Mouse (Mus musculus): ENCODE results near the gene Kif6. TPM values are rescaled to one million over a fixed set of nuclear protein-coding genes. Genes with fewer than 3 reads are reported as not detected.
A peak's percentile ranks its signal among the peaks of the same experiment; 100 is the strongest.

Kif6 gene
- total RNA-seq, 2 experiments from 2014 or later = not detected

GRCm38 (mm10) chr17:49729856-49730255 is 114.9 kb downstream of the Kif6 start:
- DNase-seq = no peak
- intact Hi-C loops (cut with DNase I; ENCODE audit: low total_unique reads) = no loop called here

GRCm38 (mm10) chr17:49732706-49733105 is 117.8 kb downstream of the Kif6 start:
- intact Hi-C loops (cut with DNase I; ENCODE audit: low total_unique reads) = no loop called here
- no peak for DNase-seq

GRCm38 (mm10) chr17:49734079-49734478 is 119.1 kb downstream of the Kif6 start:
- no peak for DNase-seq

GRCm38 (mm10) chr17:49734776-49735175 is 119.8 kb downstream of the Kif6 start:
- intact Hi-C loops (cut with DNase I; ENCODE audit: low total_unique reads) = no loop called here
- DNase-seq = no peak

More at GRCm38 (mm10) chr17:49734079-49734478, 119.1 kb downstream of the Kif6 start:
- intact Hi-C loops (cut with DNase I; ENCODE audit: low total_unique reads) = no loop called here

DNA sequence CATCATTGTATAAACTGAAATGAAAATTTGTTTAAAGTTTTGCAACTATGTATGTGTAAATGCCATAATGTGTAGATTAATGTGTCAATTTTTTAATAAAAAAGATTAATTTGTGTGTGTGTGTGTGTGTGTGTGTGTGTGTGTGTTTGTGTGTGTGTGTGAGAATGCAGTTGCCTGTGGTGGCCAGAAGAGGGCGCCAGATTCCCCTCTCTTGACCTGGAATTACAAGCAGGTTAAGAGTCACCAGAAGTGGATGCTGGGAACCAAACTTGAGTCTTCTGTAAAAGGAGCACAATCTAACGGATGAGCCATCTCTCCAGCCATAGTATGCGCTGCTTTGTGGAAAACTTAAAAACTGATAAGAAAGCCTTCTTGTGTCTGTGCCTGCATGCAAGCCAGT is 121.4 kb downstream of the Kif6 start:
- intact Hi-C loops (cut with DNase I; ENCODE audit: low total_unique reads) = no loop called here

DNA sequence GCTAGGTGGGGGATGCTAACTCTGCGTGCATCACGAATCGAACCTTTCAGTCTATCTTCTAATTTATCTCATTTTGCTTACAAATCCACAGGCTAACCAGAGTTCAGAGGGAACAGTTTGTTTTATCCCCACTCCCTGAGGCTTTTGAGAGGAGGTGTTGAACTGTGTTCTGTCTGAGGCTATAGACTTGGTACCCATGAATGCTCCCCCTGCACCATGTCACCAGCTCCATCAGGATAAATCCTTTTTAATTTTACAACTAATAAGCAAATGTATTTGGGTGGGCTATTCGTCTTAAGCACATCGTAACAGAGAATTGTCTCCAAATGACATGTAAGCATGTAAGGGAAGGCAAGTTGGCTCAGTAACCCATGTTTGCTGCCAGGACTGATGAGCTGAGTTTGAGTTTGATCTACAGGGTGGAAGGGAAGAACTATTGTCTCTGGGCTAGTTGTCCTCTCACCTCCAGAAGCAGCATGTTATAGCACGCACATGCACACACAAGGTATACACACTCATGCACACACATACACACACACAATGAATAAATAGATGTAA is 122.4 kb downstream of the Kif6 start:
- DNase-seq = no peak
- intact Hi-C loops (cut with DNase I; ENCODE audit: low total_unique reads) = no loop called here

More for the DNA sequence above, 121.4 kb downstream of the Kif6 start:
- DNase-seq = no peak

GRCm38 (mm10) chr17:49738351-49738750 is 123.4 kb downstream of the Kif6 start:
- DNase-seq = peak; percentile 68
- intact Hi-C loops (cut with DNase I; ENCODE audit: low total_unique reads) = no loop called here

DNA sequence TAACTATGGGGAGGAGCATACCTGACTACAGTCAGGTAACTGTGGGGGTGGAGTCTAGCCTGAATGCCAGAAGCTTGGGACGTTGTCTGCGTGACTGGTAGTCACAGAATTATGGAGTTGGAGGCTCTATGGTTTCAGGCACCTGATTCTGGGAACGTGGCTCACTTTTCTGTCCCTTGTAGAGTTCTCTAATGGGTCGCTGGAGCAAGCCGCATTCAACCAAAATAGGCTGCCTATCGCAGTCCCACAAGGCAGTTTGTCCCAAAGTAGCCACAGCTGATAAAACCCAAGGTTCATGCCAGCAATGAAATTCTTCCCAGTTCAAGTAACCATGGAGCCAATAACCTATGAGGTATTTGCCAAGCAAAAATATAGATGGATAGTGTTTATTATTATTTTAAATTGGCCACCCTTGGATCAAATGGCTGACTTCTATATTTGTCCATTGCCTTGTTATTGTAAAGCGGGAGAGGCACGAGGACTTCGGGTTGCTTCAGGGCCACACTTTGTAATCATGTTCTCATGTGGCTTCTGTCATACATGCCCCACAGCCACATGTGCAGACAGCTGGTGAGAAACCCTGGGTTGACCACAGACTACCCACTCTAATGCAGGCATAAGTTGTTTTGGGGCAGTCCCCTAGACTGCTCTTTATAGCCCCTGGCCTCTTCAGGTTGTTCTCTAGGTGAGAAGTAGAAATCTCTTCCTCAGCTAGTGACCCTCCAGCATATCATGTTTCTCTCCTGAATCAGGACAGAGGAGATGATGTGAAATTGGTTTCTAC is 125.2 kb downstream of the Kif6 start:
- no peak for DNase-seq
- intact Hi-C loops (cut with DNase I; ENCODE audit: low total_unique reads) = no loop called here

DNA sequence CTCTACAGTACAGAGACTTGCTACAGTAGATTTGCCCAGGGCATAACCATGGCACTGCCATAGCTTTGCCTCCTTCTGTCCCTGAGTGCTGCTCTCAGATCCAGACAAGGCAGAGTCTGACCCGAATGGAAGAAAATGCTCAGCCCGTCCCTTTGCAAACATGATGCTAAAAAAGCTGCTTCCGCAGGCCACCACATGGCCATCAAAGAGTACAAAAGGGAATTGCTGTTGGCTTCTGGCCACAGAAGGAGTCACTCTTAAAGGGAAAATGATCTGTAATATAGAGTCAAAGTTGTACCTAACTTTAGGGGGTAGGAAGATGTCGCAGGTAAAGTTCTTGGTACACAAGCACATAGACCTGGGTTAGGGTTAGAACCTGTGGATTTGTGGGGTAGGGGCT is 126.2 kb downstream of the Kif6 start:
- intact Hi-C loops (cut with DNase I; ENCODE audit: low total_unique reads) = no loop called here
- no peak for DNase-seq

GRCm38 (mm10) chr17:49741927-49742326 is 127.0 kb downstream of the Kif6 start:
- intact Hi-C loops (cut with DNase I; ENCODE audit: low total_unique reads) = no loop called here
- no peak for DNase-seq

DNA sequence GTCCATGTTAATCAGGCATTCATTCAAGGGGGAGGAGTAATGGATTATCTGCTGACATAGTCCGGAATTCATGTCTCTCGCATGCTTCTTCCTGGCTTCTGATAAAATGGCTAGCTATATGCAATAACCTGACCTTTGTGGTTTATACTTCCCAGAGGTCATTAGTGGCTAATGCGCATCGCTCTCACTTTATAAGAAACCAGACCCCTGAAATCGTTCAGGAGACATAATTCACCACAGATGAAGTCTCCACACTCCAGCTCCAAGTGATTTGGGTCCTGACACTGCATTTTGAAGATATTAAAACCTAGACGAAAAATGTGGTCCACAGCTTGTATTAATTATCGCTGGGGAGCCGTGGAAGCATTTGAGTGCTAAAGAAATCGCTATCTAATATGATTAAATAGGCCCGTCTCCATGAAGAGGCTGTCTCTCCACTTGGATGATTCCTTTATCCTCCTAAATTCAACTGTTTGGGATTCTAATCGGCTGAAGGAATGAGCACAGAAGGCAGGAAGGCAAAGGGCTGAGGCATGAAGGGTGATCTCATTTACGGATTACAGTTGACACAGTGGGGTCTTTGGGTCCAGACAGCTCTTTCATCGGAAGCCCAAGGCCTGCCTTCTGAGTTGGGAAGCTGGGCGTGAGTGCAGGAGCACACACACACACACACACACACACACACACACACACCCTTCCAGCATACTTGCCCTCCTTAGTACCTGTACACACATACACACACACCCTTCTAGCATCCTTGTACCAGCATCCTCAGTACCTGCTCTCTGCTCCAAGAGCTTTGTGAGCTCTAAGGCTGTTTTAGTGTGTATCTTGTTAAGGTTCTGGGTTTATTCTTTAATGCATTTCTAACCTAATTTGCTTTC is 128.9 kb downstream of the Kif6 start:
- intact Hi-C loops (cut with DNase I; ENCODE audit: low total_unique reads) = no loop called here
- DNase-seq = no peak

- intact Hi-C loops (cut with DNase I; ENCODE audit: low total_unique reads) = no loop called here
- no peak for DNase-seq
Observed at GRCm38 (mm10) chr17:49750889-49751324, 136.0 kb downstream of the Kif6 start.

- DNase-seq = no peak
- intact Hi-C loops (cut with DNase I; ENCODE audit: low total_unique reads) = no loop called here
Observed at GRCm38 (mm10) chr17:49753874-49754273, 138.9 kb downstream of the Kif6 start.

GRCm38 (mm10) chr17:49756862-49757261 is 141.9 kb downstream of the Kif6 start:
- intact Hi-C loops (cut with DNase I; ENCODE audit: low total_unique reads) = no loop called here

GRCm38 (mm10) chr17:49759047-49759446 is 144.1 kb downstream of the Kif6 start:
- intact Hi-C loops (cut with DNase I; ENCODE audit: low total_unique reads) = no loop called here
- DNase-seq = no peak

More at GRCm38 (mm10) chr17:49756862-49757261, 141.9 kb downstream of the Kif6 start:
- DNase-seq = peak; percentile 36

DNA sequence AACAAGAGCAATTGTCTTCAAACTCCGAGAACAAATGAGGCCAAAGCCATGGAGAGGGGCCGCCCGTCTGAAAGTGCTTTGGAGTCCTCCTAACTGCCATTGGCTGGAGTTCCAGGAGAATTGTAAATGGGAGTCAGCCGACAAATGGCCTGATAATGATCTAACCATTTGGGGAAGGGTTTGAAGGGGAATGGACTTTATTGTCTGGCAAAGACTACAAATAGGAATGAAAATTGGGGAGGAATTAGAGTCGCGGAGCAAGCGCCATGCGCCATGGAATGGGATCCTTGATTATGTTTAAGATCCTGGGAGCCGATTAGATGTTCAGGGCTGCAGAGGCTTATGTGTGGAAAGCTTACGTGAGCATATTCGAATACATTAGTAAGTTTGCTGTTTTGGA is 146.3 kb downstream of the Kif6 start:
- no peak for DNase-seq
- intact Hi-C loops (cut with DNase I; ENCODE audit: low total_unique reads) = no loop called here

GRCm38 (mm10) chr17:49761838-49762237 is 146.9 kb downstream of the Kif6 start:
- intact Hi-C loops (cut with DNase I; ENCODE audit: low total_unique reads) = no loop called here
- no peak for DNase-seq

- intact Hi-C loops (cut with DNase I; ENCODE audit: low total_unique reads) = no loop called here
- no peak for DNase-seq
Observed at GRCm38 (mm10) chr17:49764963-49765362, 150.0 kb downstream of the Kif6 start.

DNA sequence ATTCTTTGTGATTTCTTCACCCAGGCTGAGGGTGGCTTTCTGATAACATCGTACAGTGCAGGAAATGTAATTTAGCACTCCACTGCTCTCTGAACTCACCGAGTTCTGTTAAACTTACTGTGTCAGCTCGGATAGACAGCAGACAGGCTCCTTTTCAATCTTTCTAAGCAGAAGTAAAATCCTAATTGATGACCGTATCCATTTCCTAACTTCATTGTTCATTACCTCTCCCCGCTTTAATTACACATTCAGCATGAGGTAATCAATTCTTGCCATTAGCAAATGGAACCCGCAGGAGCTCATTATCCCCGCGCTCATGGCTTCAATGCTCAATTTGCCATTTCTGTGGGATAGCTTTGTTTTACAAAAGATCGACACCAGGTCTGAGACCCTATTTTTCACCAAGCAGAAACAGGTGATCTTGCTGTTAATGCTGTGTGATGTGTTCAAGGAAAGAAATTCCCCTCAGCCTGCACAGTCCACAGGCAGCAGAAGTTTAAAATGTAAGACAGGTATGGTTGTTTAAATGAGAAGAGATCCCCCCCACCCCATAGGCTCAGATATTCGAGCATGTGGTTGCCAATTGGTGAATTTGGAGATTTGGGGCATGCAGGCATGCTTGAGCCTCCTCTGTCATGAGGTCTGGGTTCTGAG is 152.9 kb downstream of the Kif6 start:
- DNase-seq = no peak
- intact Hi-C loops (cut with DNase I; ENCODE audit: low total_unique reads) = no loop called here
